Mouse (Mus musculus) heart, embryonic 10.5 days (tissue): ENCODE measurements around the gene Chd8. TPM values are rescaled to one million over a fixed set of nuclear protein-coding genes. Genes with fewer than 3 reads are reported as not detected.

ENCODE experiments used
- polyA plus RNA-seq: library from polyadenylated mRNA; unstranded; fragments of >200 nt; fragmentation: Nextera tagmentation; extraction: Ambion mirVana; gene quantifications from 2 replicates; pipeline ENCODE4 v1.2.1, GENCODE M21; 2016

Gene Chd8
- polyA plus RNA-seq, 1 experiment from 2014 or later: 32.6 TPM

Other genes starting within 250 kb of the Chd8 start
- gene Tmem253, start 242.1 kb downstream of the Chd8 start, polyA plus RNA-seq: 0.27 and 0.57 TPM in 2 replicates
- 21.5 and 31.1 TPM in 2 replicates for gene Zfp219, start 237.0 kb downstream of the Chd8 start, polyA plus RNA-seq
- not detected in 2 replicates for gene Olfr221, start 215.3 kb downstream of the Chd8 start, polyA plus RNA-seq
- gene Hnrnpc, start 153.8 kb downstream of the Chd8 start, polyA plus RNA-seq: 506 and 686 TPM in 2 replicates
- 52.3 and 61.7 TPM in 2 replicates for gene Rpgrip1, start 147.1 kb downstream of the Chd8 start, polyA plus RNA-seq
- 40.6 and 45.2 TPM in 2 replicates for gene Supt16, start 60.4 kb downstream of the Chd8 start, polyA plus RNA-seq
- gene Tox4, start 21.4 kb upstream of the Chd8 start, polyA plus RNA-seq: 40.2 and 40.4 TPM in 2 replicates
- 15.5 and 17.1 TPM in 2 replicates for gene Rab2b, start 21.8 kb upstream of the Chd8 start, polyA plus RNA-seq
- gene Mettl3, start 47.3 kb upstream of the Chd8 start, polyA plus RNA-seq: 36.0 and 42.5 TPM in 2 replicates
- gene Sall2, start 71.0 kb upstream of the Chd8 start, polyA plus RNA-seq: 12.1 and 17.1 TPM in 2 replicates
- gene Olfr1513, start 98.6 kb upstream of the Chd8 start, polyA plus RNA-seq: not detected in 2 replicates
- not detected in 2 replicates for gene Olfr1512, start 121.4 kb upstream of the Chd8 start, polyA plus RNA-seq
- gene Olfr1511, start 139.6 kb upstream of the Chd8 start, polyA plus RNA-seq: not detected in 2 replicates
- not detected in 2 replicates for gene Olfr1510, start 156.6 kb upstream of the Chd8 start, polyA plus RNA-seq
- not detected in 2 replicates for gene Olfr1509, start 185.2 kb upstream of the Chd8 start, polyA plus RNA-seq
- not detected in 2 replicates for gene Olfr1508, start 209.7 kb upstream of the Chd8 start, polyA plus RNA-seq
- gene Olfr1507, start 238.0 kb upstream of the Chd8 start, polyA plus RNA-seq: not detected in 2 replicates